Mouse (Mus musculus) midbrain, embryonic 13.5 days (tissue): ENCODE measurements around the gene Ptprf. TPM values are rescaled to one million over a fixed set of nuclear protein-coding genes. Genes with fewer than 3 reads are reported as not detected.
A peak's percentile ranks its signal among the peaks of the same experiment; 100 is the strongest.

Source experiments
- ATAC-seq: fragments of 200-750 bp; cut with Nextera tagmentation; 2 replicates; pipeline ENCODE4 v1.8.0; 2017; ENCODE audit warnings: mild to moderate bottlenecking, moderate TSS enrichment, moderate library complexity
- H3K27ac ChIP-seq: fragments of 300-500 bp; sonication (generic); 2 replicates; pipeline ENCODE4 v1.5.1; 2015; ENCODE audit warnings: inconsistent platforms, mild to moderate bottlenecking, moderate library complexity
- H3K27me3 ChIP-seq: fragments of 300-500 bp; sonication (generic); 2 replicates; pipeline ENCODE4 v1.6.1; 2015; ENCODE audit warnings: mild to moderate bottlenecking, inconsistent platforms
- H3K36me3 ChIP-seq: fragments of 300-500 bp; sonication (generic); 2 replicates; pipeline ENCODE4 v1.6.1; 2015; ENCODE audit warnings: mild to moderate bottlenecking, inconsistent platforms
- H3K4me1 ChIP-seq: fragments of 300-500 bp; sonication (generic); replicated peaks from 2 replicates; pipeline ENCODE4 v1.6.1; 2015; ENCODE audit warnings: inconsistent platforms
- H3K4me2 ChIP-seq: fragments of 300-500 bp; sonication (generic); replicated peaks from 2 replicates; pipeline ENCODE4 v1.6.1; 2015; ENCODE audit warnings: moderate library complexity, mild to moderate bottlenecking, inconsistent platforms
- H3K4me3 ChIP-seq: fragments of 300-500 bp; sonication (generic); replicated peaks from 2 replicates; pipeline ENCODE4 v1.5.1; 2015; ENCODE audit warnings: mild to moderate bottlenecking, inconsistent platforms
- H3K9ac ChIP-seq: fragments of 300-500 bp; sonication (generic); replicated peaks from 2 replicates; pipeline ENCODE4 v1.6.1; 2015; ENCODE audit warnings: mild to moderate bottlenecking, inconsistent platforms
- H3K9me3 ChIP-seq: fragments of 300-500 bp; sonication (generic); 2 replicates; pipeline ENCODE4 v1.6.1; 2016; ENCODE audit warnings: mild to moderate bottlenecking, inconsistent platforms
- WGBS: fragments of 180-500 bp; shearing (Covaris S2); methylation state at CpG from one replicate; pipeline ENCODE4 v1.1.7; 2015; 5-methylcytosine and 5-hydroxymethylcytosine counted together
- polyA plus RNA-seq: library from polyadenylated mRNA; unstranded; fragments of >200 nt; fragmentation: Nextera tagmentation; extraction: Ambion mirVana; gene quantifications from 2 replicates; pipeline ENCODE4 v1.2.1, GENCODE M21; 2015

Ptprf gene
- polyA plus RNA-seq, 1 experiment from 2014 or later, result 91.8 TPM

DNA sequence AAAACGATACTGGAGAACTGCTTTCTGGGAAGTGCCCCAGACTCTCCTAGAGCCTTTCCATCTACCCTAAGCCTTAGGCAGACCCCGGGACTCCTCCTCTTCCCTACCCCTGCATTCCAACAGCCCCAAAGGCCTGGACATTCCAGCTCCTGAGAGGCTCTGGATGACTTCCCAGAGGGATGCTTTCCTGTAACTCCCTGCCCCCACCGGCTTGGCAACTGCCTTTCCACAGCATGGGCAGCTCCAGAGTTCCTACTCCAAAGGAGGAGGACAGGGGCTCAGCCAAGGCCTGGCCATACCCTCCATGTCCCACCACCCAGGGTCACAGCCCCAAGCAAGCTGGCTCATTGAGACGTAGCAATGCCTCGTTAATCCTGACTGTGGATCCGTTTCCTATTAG lies 21.2 kb downstream of the Ptprf start:
- no peaks in the 10 kb centered on the region for H3K9me3 ChIP-seq
- H3K4me3 ChIP-seq, result no peak overlapping the region
- H3K36me3 ChIP-seq, result peaks cover 64% of the 10 kb centered on the region
- H3K27ac ChIP-seq, result no peak overlapping the region
- peaks cover 73% of the 10 kb centered on the region for H3K4me1 ChIP-seq
- no peaks in the 10 kb centered on the region for H3K27me3 ChIP-seq
- 39% methylated on average over 5 of the region's 6 CpGs for WGBS
- no peak overlapping the region for H3K4me2 ChIP-seq
- no peak for ATAC-seq
- H3K9ac ChIP-seq, result no peak overlapping the region; the same call in 1 of the 2 replicates

DNA sequence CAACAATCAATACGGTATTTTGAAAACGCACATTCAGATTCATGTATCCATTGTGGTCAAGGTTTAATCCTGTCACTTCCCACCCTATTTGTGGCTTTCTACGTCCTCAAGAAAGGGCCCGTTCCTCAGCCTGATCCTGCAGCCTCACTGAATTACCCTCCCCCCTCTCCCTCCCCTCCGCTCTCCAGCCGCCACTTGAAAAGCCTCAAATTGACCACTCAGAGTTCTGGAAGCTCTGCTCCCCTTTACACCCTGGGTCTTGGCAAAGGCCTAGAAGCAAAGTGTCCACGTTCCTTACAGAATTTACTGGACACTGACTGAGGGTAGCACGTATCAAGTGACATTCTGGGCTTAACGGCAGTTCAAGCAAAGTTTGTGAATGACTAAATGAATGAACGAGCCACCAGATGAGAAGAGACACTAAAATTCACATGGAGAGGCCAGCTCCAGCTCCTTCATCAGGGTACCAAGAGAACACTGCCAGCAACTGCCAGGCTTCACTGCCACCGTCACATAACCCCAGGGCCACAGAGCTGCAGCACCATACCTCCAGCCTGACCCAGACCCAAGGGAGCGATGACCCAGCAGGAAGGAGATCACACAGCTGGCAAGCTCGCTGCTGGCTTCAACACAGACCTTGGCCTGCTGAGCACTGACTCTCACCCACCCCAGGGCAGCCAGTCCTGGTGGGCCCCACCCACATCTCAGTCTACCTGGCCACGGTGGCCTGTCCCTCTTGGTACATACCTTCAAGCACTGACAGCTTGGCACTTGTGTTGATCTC lies 22.6 kb downstream of the Ptprf start:
- no peaks in the 10 kb centered on the region for H3K9me3 ChIP-seq
- no peaks in the 10 kb centered on the region for H3K27me3 ChIP-seq
- WGBS, result 72% methylated on average over 14 of the region's 14 CpGs
- H3K9ac ChIP-seq, result no peak overlapping the region
- no peak overlapping the region for H3K4me3 ChIP-seq
- no peak overlapping the region for H3K27ac ChIP-seq
- peaks cover 66% of the 10 kb centered on the region for H3K4me1 ChIP-seq
- peaks cover 71% of the 10 kb centered on the region for H3K36me3 ChIP-seq
- no peak for ATAC-seq
- H3K4me2 ChIP-seq, result no peak overlapping the region

DNA sequence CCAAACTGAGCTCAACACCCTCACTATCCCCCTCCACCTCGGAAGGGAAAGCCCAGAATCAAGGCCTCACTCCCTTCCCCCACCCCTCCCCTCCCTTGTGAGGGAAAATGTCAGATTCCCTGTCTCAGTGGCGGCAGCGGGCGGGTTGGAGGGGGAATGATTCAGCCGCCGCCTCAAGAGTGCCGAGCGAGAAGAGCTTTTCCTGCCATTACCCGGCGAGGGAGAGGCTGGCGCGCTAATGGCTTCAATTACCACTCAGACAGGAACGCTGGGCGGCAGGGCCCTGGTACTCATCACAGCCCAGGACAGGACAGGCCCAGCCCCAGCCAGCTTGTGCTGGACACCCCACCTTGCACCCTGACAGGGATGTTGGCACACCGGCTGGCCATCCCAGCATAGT lies 25.6 kb downstream of the Ptprf start:
- Histone ChIP-seq H3K27me3 (no peaks in the 10 kb centered on the region), H3K9me3 (no peaks in the 10 kb centered on the region), H3K4me3 (no peak overlapping the region), H3K9ac (peak overlapping the region; percentile 47; the same call in 1 of the 2 replicates), H3K4me1 (peaks cover 72% of the 10 kb centered on the region), H3K36me3 (peaks cover 54% of the 10 kb centered on the region), H3K4me2 (peak overlapping the region; percentile 25), H3K27ac (peak overlapping the region; percentile 83)
- peak; percentile 32; the same call in 1 of the 2 replicates for ATAC-seq
- 31% methylated on average over 15 of the region's 15 CpGs for whole genome bisulfite sequencing

DNA sequence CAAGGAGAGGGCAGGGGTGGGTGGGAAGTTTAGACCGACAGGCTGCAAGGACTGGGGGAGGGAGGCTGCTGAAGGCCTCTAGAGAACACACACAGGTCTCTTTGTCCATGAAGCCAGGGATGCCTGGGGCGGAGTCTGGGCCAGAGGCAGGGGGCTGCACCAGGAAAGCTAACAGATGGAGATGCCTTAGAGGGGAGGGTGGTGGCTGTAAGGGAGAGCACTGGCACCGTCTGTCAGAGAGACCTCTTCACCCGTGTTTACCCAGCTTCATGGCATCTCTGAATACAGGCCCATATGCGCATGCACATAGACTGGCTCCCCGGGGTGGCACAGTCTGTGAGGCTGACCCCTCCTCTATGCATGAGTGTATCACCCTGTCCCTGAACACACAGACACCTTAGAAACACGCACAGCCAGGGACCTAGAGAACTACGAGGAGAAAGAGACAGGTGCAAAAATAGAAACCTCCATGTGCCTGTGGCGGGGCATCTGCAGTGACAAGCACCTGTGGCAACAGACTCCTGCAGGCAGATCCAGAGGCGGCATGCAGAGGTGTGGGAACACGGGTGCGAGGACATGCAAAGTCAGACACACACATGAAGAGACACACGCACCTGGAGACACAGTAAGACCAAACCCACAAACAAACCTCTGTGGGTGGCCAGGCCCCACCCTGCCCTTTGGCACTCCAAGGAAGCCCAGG lies 29.3 kb downstream of the Ptprf start:
- Histone ChIP-seq H3K9ac (peak overlapping the region; percentile 49), H3K4me1 (peaks cover 74% of the 10 kb centered on the region), H3K4me2 (peak overlapping the region; percentile 86), H3K36me3 (peaks cover 31% of the 10 kb centered on the region), H3K9me3 (no peaks in the 10 kb centered on the region), H3K4me3 (no peak overlapping the region), H3K27ac (peak overlapping the region; percentile 84), H3K27me3 (no peaks in the 10 kb centered on the region)
- ATAC-seq, result peak; percentile 47
- 41% methylated on average over 13 of the region's 13 CpGs for WGBS

DNA sequence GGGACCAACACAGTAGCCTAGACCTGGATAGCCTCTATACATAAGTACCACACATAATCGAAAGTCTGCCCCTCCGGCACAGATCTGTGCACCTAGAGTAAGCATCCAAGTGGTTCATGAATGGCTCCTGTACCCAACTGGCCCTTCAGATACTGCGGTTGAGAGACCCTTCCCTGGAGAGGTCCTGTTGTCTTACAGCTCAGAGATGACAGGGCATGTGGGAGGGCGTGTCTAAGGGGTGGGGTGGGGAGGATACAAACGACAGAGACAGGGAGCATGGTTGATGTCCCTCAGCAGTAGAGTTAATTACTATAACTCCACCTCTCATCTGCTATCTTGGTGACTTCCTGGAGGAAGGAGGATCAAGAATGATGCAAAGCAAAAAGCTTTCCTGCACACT lies 29.9 kb downstream of the Ptprf start:
- Histone ChIP-seq H3K9ac (peak overlapping the region; percentile 74), H3K27ac (peak overlapping the region; percentile 84), H3K4me1 (peaks cover 74% of the 10 kb centered on the region), H3K9me3 (no peaks in the 10 kb centered on the region), H3K4me2 (peak overlapping the region; percentile 86), H3K36me3 (peaks cover 31% of the 10 kb centered on the region), H3K27me3 (no peaks in the 10 kb centered on the region), H3K4me3 (peak overlapping the region; percentile 52)
- ATAC-seq, result peak; percentile 22
- 18% methylated on average over 5 of the region's 5 CpGs for WGBS

DNA sequence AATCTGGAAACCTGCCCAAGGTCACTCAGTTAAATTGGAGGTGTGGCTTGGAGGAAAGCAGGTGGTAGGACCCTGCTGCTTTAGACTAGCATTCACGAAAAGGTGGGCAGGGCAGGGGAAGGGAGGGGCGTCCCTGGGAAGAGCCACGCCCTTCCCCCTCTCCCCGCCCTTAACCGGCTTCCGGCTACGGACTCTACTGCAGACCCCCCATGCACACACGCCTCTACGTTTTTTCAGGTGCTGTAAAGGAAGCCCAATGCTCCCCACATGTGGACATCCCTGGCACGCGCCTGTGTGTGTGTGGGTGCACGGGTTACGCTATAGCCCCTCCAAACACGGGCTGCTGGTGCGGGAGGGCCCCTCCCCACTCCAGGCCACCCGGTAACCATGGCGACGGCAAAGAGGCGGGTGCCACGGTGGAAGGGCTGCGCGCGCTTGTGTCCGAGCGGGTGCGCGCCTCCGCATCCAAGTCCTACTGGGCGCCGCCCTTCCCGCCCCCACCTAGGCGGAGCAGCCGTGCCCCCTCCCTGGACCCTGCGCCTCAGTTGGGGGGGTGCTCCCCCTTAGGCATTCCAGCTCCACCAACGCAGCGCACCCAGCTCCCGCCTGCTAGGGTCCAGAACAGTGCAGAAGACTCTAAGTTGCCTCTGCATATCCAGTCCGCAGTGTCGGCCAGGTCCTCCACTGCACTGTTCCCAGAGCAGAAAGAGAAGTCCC lies 30.5 kb downstream of the Ptprf start:
- Histone ChIP-seq H3K27ac (peak overlapping the region; percentile 84), H3K9ac (peak overlapping the region; percentile 74), H3K36me3 (peaks cover 36% of the 10 kb centered on the region), H3K4me2 (peak overlapping the region; percentile 86), H3K4me3 (peak overlapping the region; percentile 52), H3K9me3 (no peaks in the 10 kb centered on the region), H3K27me3 (no peaks in the 10 kb centered on the region), H3K4me1 (peaks cover 74% of the 10 kb centered on the region)
- WGBS, result under 1% methylated on average over 39 of the region's 39 CpGs
- peak; percentile 73 for ATAC-seq

DNA sequence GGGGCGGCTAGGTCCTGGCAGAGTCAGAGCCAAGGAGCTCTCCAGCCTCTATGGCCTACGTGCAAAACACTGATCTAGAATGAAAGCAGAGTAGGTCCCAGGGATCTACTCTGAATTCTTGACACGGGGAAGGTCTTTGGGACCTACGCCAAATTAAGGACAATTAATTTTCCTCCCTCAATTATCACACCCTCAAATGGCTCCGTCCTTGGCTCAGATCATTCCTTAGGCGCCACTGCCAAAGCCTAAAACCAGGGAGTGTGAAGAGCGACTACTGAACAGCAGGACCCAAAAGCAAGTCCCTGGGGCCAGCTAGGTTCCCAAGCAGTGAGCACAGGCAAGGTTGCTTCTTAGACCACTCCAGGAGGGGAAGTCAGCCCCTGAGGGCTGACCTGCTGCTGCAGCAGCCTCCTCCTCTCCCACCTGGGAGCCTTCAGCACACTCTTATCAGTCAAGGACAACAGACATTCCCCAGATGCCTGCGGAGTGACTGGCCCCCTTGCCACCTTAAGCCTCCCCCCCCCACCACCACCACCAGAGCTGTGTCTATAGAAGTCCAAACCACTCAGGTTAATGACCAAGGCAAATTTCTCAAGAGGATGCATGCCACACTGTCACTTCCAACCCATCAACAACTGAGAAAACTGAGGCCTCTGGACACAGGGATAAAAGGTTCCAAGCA lies 31.3 kb downstream of the Ptprf start:
- WGBS, result 77% methylated on average over 8 of the region's 8 CpGs
- peaks cover 44% of the 10 kb centered on the region for H3K36me3 ChIP-seq
- no peaks in the 10 kb centered on the region for H3K9me3 ChIP-seq
- peaks cover 67% of the 10 kb centered on the region for H3K4me1 ChIP-seq
- peak overlapping the region; percentile 52; the same call in 1 of the 2 replicates for H3K4me3 ChIP-seq
- peak overlapping the region; percentile 12; the same call in 1 of the 2 replicates for H3K9ac ChIP-seq
- ATAC-seq, result no peak
- no peaks in the 10 kb centered on the region for H3K27me3 ChIP-seq
- H3K27ac ChIP-seq, result peak overlapping the region; percentile 84
- peak overlapping the region; percentile 86 for H3K4me2 ChIP-seq

DNA sequence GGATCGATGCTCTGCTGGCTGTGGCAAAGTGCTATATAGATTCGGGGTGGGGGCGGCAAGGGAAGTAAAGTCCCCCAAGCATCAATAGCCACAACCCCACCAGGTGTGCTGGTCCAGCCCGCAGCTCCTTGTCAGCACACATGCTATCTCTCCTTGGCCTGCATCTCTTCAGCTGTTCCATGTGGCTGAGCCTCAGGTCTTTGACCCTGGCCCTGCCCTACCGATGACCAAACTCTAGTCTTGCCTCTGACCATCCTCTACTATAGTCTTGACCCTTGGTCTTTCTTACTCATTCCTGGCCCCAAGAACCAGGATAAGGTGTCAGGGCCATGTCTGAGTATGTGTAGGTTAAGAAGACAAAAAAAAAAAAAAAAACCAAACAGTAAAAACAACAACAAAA lies 33.2 kb downstream of the Ptprf start:
- no peak for ATAC-seq
- WGBS, result 94% methylated on average over 5 of the region's 5 CpGs
- H3K27ac ChIP-seq, result no peak overlapping the region

DNA sequence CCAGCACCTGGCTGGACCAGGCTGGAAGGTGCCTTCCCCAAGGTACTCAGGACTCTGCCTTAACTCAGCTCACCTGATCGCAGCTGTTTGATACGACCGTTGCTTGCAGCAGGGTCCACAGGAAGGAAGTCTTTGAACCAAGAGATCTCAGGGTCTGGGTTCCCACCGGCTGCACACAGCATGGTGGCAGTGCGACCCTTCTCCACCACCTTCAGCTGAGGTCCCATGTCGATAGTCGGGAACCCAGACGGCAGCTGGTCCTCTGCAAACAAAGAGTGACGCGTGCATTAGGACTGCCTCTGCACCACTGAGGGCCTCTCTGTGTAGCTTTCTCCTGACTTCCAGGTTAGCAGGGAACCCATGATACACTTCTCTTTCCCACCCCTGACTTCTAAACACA lies 33.8 kb downstream of the Ptprf start:
- WGBS, result 89% methylated on average over 10 of the region's 10 CpGs

More for the DNA sequence above, 33.2 kb downstream of the Ptprf start:
- Histone ChIP-seq H3K4me1 (peaks cover 56% of the 10 kb centered on the region), H3K27me3 (no peaks in the 10 kb centered on the region), H3K9me3 (no peaks in the 10 kb centered on the region), H3K4me3 (no peak overlapping the region), H3K4me2 (no peak overlapping the region), H3K9ac (no peak overlapping the region), H3K36me3 (peaks cover 45% of the 10 kb centered on the region)

DNA sequence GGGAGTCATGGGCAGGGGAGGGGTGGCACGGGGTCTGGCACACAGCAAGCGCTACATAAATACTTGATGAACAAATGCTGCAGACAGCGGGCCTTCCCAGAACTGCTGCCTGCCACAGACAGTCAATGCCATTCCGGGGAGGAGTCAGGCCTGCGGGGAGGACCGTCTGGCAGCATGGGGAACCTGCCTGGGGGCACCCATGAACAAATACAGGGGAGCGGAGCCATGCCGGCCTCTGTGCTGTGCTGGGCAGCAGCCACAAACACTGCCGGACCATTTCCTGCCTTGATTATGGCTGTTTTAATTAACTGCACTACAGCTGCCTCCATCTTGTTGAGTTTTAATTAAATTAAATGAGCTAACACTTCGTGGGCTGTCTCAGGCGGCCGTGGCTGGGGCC lies 35.0 kb downstream of the Ptprf start:
- Histone ChIP-seq H3K4me2 (no peak overlapping the region), H3K36me3 (peaks cover 56% of the 10 kb centered on the region)
- ATAC-seq, result peak; percentile 26

More for the DNA sequence above, 33.8 kb downstream of the Ptprf start:
- no peak for ATAC-seq
- Histone ChIP-seq H3K9ac (0 out of 2 replicates have a peak overlapping the region, but pooled peaks have one; percentile 14), H3K4me3 (no peak overlapping the region), H3K9me3 (no peaks in the 10 kb centered on the region), H3K36me3 (peaks cover 44% of the 10 kb centered on the region), H3K27me3 (no peaks in the 10 kb centered on the region), H3K4me1 (peaks cover 50% of the 10 kb centered on the region), H3K4me2 (no peak overlapping the region), H3K27ac (peak overlapping the region; percentile 62; the same call in 1 of the 2 replicates)

DNA sequence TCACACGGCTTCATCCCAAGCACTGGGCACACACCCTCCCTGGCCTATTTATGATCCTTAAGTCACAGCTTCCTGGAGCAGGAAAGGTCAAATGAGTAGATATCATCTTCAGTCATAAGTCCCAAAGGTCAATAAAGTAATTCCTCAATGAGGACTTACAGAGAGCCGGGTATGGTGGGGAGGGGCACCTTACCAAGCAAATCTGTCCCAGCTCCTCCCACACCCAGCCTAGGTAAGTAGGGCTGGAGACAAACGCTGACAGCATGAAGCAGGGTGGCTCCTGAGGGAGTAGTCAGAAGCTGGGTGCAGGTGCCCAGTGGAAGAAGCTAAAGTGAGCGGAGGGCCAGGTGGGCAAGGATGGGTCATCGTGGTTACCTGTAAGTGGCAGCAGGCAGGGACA lies 36.3 kb downstream of the Ptprf start:
- 91% methylated on average over 5 of the region's 5 CpGs for WGBS
- Histone ChIP-seq H3K27ac (no peak overlapping the region), H3K9ac (no peak overlapping the region), H3K4me1 (peaks cover 29% of the 10 kb centered on the region), H3K4me2 (no peak overlapping the region), H3K9me3 (no peaks in the 10 kb centered on the region), H3K36me3 (peaks cover 67% of the 10 kb centered on the region), H3K4me3 (no peak overlapping the region), H3K27me3 (no peaks in the 10 kb centered on the region)
- ATAC-seq, result no peak

More for the DNA sequence above, 35.0 kb downstream of the Ptprf start:
- H3K9me3 ChIP-seq, result no peaks in the 10 kb centered on the region
- peaks cover 38% of the 10 kb centered on the region for H3K4me1 ChIP-seq
- 66% methylated on average over 12 of the region's 12 CpGs for WGBS
- peak overlapping the region; percentile 62 for H3K27ac ChIP-seq
- H3K4me3 ChIP-seq, result no peak overlapping the region
- no peak overlapping the region for H3K9ac ChIP-seq
- H3K27me3 ChIP-seq, result no peaks in the 10 kb centered on the region
